Mouse (Mus musculus): Measurements from ENCODE around the gene Cdc25b.
"Not testable (repeated sequence)": the region's sequence is repeated elsewhere in the genome, so short reads cannot be mapped to it uniquely, and the experiment has no call there.

The Cdc25b gene

DNA sequence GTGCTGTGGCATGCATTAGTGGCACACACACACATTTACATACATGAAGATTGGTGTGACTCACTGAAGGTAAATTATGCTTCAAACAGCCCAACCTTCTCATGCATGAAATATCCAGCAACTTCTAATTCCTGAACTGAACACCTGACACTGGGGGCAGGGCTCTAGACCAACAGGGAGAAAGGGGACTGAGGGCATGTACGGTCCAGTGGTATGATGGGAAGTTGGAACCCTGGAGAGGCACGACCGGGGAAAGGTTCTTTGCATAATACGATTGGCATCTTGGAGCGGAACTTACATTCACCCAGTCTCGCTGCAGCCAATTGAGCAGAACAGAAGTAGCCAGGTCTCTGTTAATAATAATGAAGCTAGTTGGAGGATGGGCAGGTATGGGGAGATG is 38.4 kb downstream of the Cdc25b start:
- no peak for DNase-seq (ENCODE audit: low read depth, low spot score)

DNA sequence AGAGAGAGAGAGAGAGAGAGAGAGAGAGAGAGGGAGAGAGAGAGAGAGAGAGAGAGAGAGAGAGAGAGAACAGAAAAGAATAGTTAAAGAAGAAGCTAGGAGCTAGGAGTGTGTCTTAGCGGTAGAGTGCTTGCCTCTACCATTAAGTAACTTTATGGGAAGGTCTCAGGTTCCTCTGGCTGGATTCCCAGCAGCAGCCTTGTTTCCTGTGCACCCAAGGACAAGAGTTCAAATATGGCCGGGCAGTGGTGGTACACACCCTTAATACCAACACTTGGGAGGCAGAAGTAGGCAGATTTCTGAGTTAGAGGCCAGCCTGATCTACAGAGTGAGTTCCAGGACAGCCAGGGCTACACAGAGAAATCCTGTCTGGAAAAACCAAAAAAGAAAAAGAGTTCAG is 39.9 kb downstream of the Cdc25b start:
- not testable (repeated sequence) for DNase-seq (ENCODE audit: low read depth, low spot score)

DNA sequence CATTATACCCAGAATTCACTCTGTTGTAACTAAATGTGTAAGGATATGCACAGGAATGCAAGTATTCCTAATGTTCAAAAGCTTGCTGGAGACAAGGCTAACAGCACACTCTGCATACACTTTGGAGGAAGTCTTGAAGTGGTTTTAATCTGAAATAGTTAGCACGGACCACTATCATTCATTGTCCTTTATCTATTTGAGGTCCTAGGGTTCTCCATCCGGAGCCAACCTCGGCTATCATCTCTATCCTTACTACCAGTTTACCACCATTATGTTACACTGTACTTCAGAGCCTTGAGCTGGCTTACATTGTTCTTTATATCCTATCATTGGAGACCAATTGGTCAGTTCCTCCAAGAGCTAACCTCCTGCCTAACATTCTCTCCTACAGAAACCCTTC is 40.5 kb downstream of the Cdc25b start:
- no peak for DNase-seq (ENCODE audit: low read depth, low spot score)

DNA sequence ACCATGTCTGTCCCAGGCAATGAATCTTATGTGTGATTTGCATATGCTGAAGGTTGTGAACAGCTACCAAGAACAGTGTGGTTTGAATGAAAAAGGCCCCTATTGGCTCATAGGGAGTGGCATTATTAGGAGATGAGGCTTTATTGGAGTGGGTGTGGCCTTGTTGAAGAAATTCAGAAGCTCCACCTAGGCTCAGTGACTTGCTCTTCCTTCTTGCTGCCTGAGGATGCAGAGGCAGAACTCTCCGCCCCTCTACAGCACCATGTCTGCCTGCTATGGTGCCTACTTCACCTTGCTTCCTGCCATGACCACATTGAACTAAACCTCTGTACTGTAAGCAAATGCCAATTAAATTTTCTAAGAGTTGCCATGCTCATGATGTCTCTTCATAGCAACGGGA is 45.8 kb downstream of the Cdc25b start:
- no peak for DNase-seq (ENCODE audit: low read depth, low spot score)

DNA sequence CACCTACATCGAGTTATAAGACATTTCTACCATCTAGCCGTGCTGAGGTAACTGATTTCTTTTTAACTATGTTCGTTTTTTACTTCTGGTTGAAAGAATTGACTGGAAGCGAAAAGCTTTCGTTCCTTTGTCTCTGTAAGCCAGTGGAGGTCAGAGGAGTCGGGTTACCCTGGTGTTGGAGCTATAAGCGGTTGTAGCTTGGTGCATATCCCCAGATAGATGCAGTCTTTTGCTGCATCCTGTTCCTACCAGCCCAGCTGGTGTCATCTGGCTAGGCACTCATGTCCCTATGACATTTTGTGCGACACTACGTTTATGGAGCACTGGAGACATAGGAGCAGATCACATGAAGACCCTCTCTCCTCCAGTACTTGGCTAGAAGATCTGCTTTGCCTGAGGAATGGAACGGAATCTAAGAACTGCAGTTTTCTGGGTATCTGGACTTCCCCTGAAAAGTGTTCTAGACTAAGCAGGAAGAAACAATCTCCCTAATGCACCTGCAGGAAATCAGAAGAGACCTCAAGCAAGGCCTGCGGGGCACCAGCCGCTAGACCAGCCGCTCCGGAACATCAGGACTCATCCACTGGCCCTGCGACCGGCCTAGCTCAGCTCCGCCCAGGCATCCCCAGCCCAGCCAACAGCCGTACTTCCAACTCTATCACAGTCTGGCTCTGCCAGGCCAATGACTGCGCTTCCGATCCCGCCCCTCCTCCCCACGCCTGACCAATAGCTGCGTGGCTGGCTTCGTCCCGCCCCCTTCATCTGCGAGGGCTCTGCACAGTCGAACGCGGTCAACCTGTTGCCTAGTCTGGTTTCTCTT is 46.8 kb downstream of the Cdc25b start, which contains the start of gene Mavs:
Mavs (plus strand) TSS at position 757 of the 820 bp plus-strand sequence.
- DNase-seq (ENCODE audit: low read depth, low spot score): peak; percentile 98

DNA sequence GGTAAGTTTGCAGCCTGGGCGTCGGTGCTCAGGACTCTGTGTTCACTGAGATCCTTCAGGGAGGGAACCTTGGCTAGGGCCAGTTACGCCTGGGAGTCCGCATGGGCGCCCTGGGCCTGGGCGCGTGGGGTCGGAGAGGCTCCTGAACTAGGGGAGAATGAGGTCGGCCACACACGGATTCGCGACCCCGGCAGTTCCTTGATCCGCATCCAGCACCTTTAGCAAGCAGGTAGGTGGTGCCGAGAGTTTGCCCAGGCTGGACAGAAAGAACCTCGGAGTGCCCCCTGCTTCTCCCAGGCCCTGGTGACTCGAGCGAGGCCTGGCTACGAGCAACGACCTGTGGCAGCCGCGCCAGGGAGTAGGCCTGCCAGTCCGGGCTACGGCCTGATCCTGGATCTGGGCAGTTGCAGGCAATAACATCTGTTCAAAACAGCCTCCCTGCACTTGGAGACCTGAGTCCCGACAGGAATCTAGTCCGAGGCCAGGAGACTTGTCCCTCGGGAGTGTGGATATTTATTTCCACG is 47.4 kb downstream of the Cdc25b start:
- DNase-seq (ENCODE audit: low read depth, low spot score): no peak

DNA sequence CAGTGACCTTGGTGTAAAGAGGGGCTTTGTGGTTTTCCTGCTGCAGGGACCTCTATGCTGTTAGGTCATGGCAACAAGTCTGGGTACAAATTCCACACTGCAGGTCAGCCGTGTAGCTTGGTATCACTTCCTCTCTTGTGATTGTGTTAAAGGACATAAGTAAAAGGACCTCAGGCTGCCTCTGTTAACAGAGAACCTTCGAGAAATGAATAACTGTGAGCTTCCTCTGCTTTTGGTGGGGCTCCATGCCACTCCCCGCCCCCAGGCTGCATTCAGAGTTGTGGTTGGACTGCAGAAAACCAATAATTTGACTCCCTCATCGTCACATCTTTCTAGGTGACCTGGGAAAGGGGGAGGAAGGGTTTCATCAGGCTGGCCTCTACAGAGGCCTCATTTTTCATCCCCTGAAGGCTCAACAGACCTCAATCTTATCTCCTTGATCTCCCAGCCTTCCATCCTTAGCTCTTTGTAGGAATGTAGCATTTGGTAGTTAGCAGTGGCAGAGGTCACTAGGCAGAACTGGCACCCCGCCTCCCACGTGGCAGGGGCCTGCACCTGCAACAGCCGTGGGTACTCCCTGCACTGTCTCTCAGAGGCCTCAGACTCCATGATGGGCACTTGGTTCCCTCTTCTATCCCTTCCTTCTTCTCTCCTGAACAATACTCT is 48.4 kb downstream of the Cdc25b start:
- DNase-seq (ENCODE audit: low read depth, low spot score): no peak

DNA sequence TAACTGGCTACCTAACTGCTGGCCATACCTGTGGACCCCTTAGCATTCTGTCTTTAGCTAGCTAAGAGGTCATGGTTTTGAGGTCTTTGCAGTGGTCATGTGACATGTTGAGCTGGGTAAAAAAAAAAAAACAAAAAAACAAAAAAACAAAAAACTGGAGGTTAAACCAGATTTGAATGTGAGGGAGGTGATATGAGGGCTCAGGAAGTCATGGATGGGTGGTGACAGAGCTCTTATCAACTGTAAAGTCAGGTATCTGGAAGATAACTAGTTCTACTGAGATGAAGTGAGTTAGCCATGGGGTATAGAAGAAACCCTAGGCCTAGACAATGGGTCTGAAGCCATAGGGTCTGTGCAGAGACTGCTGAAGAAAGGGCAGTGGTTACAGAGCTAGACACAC is 55.4 kb downstream of the Cdc25b start:
- DNase-seq (ENCODE audit: low read depth, low spot score): no peak

DNA sequence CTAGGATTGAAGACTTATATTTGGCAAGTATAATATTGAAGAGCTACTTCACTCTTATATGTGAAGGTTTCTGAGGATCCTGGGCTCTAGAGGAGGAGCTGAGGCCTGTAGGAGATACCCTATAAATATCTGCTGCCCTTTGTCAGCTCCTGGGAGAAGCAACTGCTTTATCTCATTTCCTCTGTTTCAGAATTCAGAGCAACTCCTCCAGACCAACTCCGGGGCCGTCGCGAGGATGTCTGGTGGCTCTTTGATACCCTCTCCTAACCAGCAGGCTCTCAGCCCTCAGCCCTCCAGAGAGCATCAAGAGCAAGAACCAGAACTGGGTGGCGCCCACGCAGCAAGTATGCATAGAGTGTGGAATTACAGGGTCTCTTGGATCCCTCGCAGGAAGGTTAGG is 56.2 kb downstream of the Cdc25b start:
- no peak for DNase-seq (ENCODE audit: low read depth, low spot score)
